Mouse (Mus musculus) neural tube, embryonic 10.5 days (tissue): ENCODE results near the gene Ren1.
A peak's percentile ranks its signal among the peaks of the same experiment; 100 is the strongest.

ENCODE experiments used
- DNase-seq: peaks from one replicate; pipeline ENCODE4 v3.0.0-alpha.2; 2017; ENCODE audit warnings: low spot score; ENCODE audit errors: extremely low spot score

The Ren1 gene

GRCm38 (mm10) chr1:133375696-133376346 is 25.5 kb downstream of the Ren1 start:
- DNase-seq = no peak

DNA sequence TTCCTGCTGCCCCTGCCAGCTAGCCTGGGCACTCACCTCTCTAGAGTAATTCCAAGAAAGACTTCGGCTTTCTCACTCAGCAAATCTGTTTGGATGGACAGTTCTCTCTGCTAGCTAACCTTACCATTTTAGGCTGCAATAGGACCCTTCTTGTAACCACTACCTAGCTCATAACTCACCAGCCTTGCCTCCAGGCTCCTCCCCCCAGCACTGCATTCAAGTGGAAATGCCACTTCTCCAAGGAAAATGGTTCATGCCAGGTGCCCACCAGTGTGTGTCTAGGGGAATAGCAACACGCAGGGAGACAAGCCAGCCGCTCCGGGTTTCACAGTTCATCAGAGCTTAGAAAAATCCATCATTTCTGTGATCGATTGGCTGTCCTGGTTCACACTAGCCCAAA is 27.2 kb downstream of the Ren1 start:
- DNase-seq = no peak

- DNase-seq = no peak
Measured at GRCm38 (mm10) chr1:133379254-133379985, 29.1 kb downstream of the Ren1 start.

- DNase-seq = no peak
Measured at GRCm38 (mm10) chr1:133379986-133380320, 29.6 kb downstream of the Ren1 start.

GRCm38 (mm10) chr1:133380347-133381065 is 30.2 kb downstream of the Ren1 start:
- no peak for DNase-seq

GRCm38 (mm10) chr1:133382008-133382407 is 31.7 kb downstream of the Ren1 start:
- DNase-seq = peak; percentile 91

GRCm38 (mm10) chr1:133382552-133383155 is 32.3 kb downstream of the Ren1 start:
- DNase-seq = no peak

GRCm38 (mm10) chr1:133383157-133383783 is 33.0 kb downstream of the Ren1 start:
- no peak for DNase-seq

- DNase-seq = peak; percentile 86
Measured at GRCm38 (mm10) chr1:133385506-133385905, 35.2 kb downstream of the Ren1 start.

GRCm38 (mm10) chr1:133386209-133386608 is 35.9 kb downstream of the Ren1 start:
- no peak for DNase-seq

DNA sequence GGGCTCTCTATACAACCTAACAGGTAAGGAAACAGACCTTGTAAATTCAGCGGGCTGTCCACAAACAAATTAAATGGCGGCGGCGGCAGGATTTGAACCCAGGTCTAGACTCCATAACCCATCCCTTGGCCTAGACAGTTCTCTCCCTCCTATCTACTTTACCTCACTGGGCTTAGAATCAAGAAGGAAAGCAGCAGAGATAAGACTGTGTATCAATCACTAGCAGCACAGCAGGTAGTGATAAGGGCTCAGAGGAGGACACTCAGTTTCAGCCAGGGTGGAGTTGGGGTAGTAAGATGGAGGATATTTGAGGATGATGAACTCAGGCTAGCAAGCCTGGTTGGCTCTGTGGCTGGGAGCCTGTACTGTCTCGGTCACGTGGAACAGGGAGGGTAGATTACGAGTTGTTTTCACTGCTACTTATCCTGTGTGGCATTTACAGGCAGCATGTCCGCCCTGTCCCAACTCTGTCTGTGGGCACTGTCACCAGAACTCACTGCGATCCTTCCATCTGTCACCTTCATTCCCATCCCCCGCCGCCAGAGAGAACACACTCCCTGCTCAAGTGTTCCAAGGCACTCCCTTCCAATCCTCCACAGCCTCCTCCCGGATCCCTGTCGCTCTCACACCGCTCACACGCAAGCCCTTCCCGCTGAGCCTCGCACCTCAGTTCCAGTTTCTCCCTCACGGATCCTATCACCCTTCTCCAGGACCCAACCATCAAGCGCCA is 37.4 kb downstream of the Ren1 start:
- no peak for DNase-seq

- no peak for DNase-seq
Measured at GRCm38 (mm10) chr1:133394702-133395101, 44.4 kb downstream of the Ren1 start.

DNA sequence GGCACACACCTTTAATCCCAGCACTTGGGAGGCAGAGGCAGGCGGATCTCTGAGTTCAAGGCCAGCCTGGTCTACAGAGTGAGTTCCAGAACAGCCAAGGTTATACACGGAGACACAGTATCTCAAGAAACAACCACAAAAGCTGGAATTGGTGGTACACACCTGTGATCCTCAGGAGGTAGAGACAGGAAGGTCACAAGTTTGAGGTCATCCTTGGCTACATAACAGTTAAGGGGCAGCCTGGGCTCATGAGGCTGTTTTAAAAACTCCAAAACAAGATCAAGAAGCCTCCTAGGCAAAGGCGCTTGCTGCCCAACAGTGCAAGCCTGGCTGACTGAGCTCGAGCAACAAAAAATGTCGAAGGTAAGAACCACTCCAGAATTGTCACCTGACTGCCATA is 46.4 kb downstream of the Ren1 start:
- no peak for DNase-seq

GRCm38 (mm10) chr1:133397094-133397482 is 46.8 kb downstream of the Ren1 start:
- no peak for DNase-seq

GRCm38 (mm10) chr1:133397483-133398237 is 47.4 kb downstream of the Ren1 start:
- peak; percentile 66 for DNase-seq

DNA sequence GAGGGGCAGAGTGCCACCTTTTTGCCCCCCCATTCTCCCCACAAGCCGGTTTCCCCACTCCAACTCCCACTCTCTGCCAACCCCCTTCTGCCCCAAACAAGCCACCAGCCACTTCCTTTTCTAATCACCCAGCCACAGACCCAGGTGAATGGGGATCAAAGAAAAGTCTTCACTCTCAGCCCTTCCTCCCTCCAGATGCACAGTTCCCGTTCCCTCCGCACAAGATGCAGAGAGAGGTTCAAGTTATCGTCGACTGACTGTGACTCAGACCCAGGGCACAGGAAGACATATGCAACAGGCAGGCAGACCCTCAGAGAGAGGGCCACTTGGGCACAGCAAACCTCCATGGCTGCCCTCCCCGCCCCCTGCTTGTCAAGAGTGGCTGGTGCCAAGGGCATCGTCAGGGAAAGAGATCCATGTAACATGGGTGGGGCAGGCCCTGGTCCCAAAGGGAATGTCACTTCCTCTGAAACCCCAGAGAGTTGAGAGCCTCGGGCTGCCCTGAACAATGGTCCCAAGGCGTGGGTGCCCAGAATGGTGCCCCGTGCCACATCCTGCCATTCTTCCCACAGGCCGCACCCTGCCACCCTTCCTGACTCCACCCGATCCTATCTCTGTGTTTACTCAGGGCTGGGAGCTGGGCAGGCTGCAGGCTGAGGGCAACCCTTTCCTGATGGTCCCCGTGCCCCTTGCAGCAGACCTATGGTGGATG is 49.9 kb downstream of the Ren1 start:
- no peak for DNase-seq

- DNase-seq = no peak
Measured at GRCm38 (mm10) chr1:133404005-133404404, 53.7 kb downstream of the Ren1 start.

DNA sequence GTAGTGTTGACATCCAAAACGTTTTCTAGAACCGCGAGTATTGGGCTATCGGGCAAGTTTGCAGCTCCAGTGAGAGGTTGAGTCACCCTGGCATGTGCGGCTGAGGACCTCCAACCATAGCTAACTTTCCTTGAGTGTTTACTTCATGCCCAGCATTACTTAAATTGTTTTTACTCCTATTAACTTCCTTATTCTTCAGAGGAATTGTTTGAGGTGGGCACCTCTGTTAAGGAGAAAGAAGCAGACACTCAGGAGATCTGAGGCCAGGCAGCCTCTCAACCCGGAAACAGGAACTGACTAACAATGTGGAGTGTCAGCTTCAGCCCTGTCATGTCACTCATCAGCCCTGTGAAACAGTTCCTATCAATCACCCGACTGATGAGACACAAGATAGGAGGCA is 56.3 kb downstream of the Ren1 start:
- DNase-seq = no peak

- no peak for DNase-seq
Measured at GRCm38 (mm10) chr1:133407436-133407835, 57.1 kb downstream of the Ren1 start.

GRCm38 (mm10) chr1:133408321-133408720 is 58.0 kb downstream of the Ren1 start:
- DNase-seq = no peak
